Mouse (Mus musculus) macrophage (primary cell): Measurements from ENCODE around the gene Rgs16. TPM values are rescaled to one million over a fixed set of nuclear protein-coding genes. Genes with fewer than 3 reads are reported as not detected.
"Not testable (repeated sequence)": the region's sequence is repeated elsewhere in the genome, so short reads cannot be mapped to it uniquely, and the experiment has no call there.

Source experiments
- H3K27ac ChIP-seq: fragments of 350-480 bp; formaldehyde crosslinking; 2 replicates; pipeline ENCODE4 v1.9.0; 2021
- H3K36me3 ChIP-seq: fragments of 350-480 bp; formaldehyde crosslinking; 2 replicates; pipeline ENCODE4 v1.9.0; 2021; ENCODE audit errors: inconsistent target
- H3K4me3 ChIP-seq: fragments of 350-480 bp; formaldehyde crosslinking; 2 replicates; pipeline ENCODE4 v1.9.0; 2021; ENCODE audit errors: inconsistent target
- H3K79me2 ChIP-seq: fragments of 350-480 bp; formaldehyde crosslinking; 2 replicates; pipeline ENCODE4 v1.9.0; 2021; ENCODE audit errors: inconsistent target
- WGBS: methylation state at CpG from one replicate; pipeline ENCODE4 v1.1.7; 2026; ENCODE audit warnings: inconsistent platforms; ENCODE audit not compliant: missing documents; 5-methylcytosine and 5-hydroxymethylcytosine counted together
- polyA plus RNA-seq: library from polyadenylated mRNA; stranded (reverse); fragments of 250-400 nt; gene quantifications from 3 replicates; pipeline ENCODE4 v1.2.4, GENCODE M21; 2018; ENCODE audit warnings: inconsistent platforms

Gene Rgs16
- polyA plus RNA-seq, 1 experiment from 2014 or later: 0.11 TPM

DNA sequence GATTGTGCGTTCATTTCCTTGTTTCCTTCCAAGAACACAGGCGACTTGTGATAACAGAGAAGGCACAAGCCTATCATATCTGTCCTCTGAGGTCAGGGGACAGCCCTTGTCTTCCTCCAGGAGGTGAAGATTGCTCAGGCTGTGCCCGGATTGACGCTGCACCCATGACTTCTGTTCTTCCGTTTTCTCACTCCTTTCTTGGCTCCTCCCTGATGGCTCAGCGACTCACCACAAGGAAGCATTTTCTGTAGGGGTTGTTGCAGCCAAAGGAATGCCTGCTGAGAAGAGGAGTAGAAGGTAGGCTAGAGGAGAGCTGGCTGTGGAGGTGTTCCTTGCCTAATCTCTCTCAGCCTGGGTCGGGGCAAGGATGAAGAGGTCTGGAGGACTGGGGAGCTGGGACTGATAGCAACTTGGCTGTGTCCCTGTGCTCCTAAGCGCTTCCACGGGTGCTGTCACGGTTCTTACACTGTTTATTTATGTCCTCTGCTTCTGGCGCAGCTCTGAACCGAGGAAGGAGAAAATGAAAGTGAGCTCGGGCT is 11.7 kb downstream of the Rgs16 start:
- peaks cover 14% of the 10 kb centered on the region; the same call in 1 of the 2 replicates for H3K36me3 ChIP-seq
- peak overlapping the region; percentile 99 for H3K27ac ChIP-seq
- 3% methylated on average over 12 of the region's 13 CpGs for WGBS
- H3K79me2 ChIP-seq: peaks cover 49% of the 10 kb centered on the region
- peak overlapping the region; percentile 97 for H3K4me3 ChIP-seq

DNA sequence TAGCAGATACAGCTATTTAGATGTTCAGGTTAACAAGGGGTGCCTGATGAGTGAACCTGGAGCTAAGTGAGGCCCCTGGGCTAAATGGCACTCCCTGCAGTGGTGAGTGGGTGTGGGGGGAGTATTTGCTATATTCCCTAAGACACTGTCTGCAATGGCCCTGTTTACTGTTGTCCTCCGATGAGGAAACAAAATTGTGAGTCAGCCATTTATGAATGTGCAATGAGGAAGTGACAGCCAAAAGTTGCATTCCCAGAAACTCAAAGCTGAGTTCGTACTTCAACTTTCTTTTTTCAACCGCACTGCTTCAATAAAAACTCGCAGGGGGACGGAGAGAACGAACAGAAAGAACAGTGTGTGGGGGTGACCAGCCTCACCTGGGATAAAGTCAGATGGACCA is 12.4 kb downstream of the Rgs16 start:
- Histone ChIP-seq H3K36me3 (peaks cover 14% of the 10 kb centered on the region; the same call in 1 of the 2 replicates), H3K79me2 (peaks cover 53% of the 10 kb centered on the region), H3K27ac (peak overlapping the region; percentile 99), H3K4me3 (peak overlapping the region; percentile 97)
- WGBS: 1% methylated on average over 6 of the region's 6 CpGs

DNA sequence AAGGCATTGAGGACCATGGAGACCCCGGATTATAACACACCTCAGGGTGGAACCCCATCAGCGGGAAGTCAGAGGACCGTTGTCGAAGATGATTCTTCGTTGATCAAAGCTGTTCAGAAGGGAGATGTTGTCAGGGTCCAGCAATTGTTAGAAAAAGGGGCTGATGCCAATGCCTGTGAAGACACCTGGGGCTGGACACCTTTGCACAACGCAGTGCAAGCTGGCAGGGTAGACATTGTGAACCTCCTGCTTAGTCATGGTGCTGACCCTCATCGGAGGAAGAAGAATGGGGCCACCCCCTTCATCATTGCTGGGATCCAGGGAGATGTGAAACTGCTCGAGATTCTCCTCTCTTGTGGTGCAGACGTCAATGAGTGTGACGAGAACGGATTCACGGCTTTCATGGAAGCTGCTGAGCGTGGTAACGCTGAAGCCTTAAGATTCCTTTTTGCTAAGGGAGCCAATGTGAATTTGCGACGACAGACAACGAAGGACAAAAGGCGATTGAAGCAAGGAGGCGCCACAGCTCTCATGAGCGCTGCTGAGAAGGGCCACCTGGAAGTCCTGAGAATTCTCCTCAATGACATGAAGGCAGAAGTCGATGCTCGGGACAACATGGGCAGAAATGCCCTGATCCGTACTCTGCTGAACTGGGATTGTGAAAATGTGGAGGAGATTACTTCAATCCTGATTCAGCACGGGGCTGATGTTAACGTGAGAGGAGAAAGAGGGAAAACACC is 13.7 kb downstream of the Rgs16 start:
- H3K4me3 ChIP-seq: peak overlapping the region; percentile 97
- H3K79me2 ChIP-seq: peaks cover 65% of the 10 kb centered on the region
- H3K36me3 ChIP-seq: peaks cover 25% of the 10 kb centered on the region
- peak overlapping the region; percentile 99 for H3K27ac ChIP-seq
- WGBS: 72% methylated on average over 25 of the region's 25 CpGs

DNA sequence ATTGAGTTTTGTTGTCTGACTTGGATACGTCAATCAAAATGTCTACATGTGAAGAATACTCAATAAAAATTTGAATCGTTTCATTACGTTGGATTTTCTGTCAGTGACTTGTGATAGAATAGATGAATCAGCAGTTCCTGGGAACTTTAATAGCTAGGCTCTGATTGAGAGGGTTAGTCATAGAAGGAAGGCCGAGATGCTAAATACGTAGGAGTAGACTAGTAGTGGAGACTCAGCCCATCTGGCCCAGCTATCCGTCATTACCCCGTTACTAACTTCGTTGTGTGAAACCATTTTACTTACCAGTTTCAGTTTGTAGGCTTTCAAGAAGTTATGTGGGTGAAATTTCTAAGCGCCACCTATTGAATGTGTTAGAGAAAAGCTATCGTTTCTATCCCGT is 24.0 kb downstream of the Rgs16 start:
- 83% methylated on average over 11 of the region's 11 CpGs for WGBS
- peaks cover 34% of the 10 kb centered on the region for H3K36me3 ChIP-seq
- no peaks in the 10 kb centered on the region for H3K79me2 ChIP-seq
- no peak overlapping the region for H3K27ac ChIP-seq
- no peak overlapping the region for H3K4me3 ChIP-seq

DNA sequence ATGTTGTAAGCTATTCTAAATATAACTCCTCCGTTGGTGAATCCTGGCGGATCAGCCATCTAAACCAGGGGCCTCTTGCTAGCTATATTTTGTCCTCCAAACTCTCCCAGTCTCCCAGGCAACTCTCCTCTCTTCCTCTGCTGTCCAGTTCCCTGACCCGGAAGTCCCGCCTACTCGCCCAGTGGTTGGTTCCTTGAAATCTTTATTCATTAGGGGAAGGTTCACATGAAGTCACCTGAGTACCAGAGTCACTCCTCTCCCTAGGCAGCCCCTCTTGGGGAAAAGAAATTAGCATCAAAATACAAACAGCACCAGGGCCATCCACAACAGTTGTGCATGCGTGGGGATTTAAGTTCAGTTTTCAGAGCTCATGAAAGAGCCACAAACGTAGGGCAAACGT is 26.1 kb downstream of the Rgs16 start:
- H3K4me3 ChIP-seq: no peak overlapping the region
- 94% methylated on average over 5 of the region's 8 CpGs for WGBS
- H3K36me3 ChIP-seq: peaks cover 12% of the 10 kb centered on the region
- H3K27ac ChIP-seq: no peak overlapping the region
- H3K79me2 ChIP-seq: no peaks in the 10 kb centered on the region

DNA sequence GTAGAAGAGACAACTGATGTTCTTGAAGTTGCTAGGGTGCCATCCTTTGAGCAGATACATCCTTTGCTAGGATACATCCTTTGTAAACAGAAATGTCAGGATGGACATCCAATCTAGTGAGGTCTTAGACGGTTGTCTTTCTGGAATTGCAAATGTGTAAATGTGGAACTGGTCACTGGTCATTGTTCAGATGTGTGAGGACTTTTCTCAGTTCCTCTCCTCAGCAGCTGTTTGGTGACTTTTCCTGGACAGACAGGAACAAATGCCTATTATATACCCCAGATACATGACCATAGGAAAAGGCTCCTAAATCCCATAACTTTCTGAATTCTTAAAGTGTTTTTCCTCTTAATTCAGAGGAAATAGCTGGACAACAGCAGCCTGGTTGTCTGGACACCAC is 27.1 kb downstream of the Rgs16 start:
- H3K4me3 ChIP-seq: no peak overlapping the region
- 13% methylated on average over 1 of the region's 1 CpGs for WGBS
- H3K27ac ChIP-seq: peak overlapping the region; percentile 66
- H3K36me3 ChIP-seq: peaks cover 4% of the 10 kb centered on the region
- H3K79me2 ChIP-seq: no peaks in the 10 kb centered on the region

DNA sequence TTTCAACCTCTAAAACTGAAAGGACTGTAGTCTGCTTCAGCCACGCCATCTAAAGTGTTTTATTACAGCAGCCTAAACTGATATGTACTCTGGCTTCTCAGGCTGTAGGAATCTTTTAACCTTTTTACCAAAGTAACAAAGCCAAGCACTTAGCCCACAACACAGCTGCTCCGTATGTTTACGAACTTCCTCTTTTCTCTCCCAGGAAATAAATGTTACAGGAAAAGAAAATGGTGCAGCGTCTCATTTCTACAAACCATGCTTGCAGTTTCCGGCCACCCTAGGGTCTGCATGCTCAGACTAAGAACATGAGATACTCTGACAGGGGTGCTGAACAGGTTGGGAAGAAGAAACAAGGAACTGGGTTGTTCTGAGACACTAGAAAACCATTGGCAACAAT is 28.3 kb downstream of the Rgs16 start:
- peak overlapping the region; percentile 66 for H3K27ac ChIP-seq

DNA sequence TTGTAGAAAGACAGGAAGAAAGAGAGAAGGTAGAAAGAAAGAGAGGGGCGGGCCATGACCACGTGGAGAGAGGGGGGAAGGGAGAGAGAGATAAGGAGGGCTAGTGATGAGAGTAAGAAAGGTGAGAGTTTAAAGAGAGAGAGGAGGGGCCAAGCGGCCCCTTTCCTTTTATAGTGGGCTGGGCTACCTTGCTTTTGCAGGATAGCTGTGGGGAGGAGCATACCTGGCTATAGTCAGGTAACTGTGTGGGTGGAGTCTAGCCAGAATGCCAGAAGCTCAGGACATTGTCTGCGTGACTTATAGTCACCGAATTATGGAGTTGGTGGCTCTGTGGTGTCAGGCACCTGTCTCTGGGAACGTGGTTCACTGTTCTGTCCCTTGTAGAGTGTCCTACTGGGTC is 29.4 kb downstream of the Rgs16 start:
- not testable (repeated sequence) for H3K4me3 ChIP-seq, H3K36me3 ChIP-seq, H3K27ac ChIP-seq, H3K79me2 ChIP-seq
- 83% methylated on average over 6 of the region's 6 CpGs for WGBS

More for the DNA sequence above, 28.3 kb downstream of the Rgs16 start:
- Histone ChIP-seq H3K4me3 (no peak overlapping the region), H3K36me3 (no peaks in the 10 kb centered on the region), H3K79me2 (no peaks in the 10 kb centered on the region)
- WGBS: 20% methylated on average over 5 of the region's 5 CpGs

DNA sequence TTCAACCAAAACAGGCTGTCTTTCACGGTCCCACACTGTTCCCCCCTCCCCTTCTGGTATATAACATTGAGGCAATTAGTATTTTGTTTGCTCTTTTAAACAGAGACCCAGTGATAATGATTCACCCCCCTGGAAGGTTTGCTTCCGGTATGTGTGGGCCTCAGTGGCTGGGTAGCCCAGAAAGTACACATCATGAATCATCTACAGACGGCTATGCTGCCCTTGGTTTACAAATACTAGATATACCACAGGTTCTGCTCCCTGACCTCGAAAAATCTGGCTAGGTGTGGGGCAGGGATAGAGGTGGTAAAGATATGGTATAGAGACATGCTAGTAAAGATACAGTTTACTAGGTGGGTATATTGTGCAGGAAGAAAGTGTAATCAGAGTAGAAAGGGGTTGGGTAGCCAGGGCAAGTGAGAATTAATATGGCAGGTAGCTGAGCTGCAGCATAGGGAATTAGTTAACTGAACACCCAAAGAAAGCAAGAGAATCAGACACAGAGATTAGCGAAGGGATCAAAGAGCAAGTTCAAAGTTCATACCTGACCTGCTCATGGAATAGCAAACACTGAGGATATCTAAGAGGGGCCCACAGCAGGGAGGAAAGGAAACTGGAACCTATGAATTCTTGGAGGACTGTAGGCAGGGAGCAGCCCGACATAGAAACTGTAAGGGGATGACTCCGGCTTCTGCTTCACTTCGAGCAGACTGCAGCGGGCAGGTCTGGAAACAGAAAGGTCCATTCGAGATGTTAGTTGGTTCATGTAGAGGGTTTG is 30.0 kb downstream of the Rgs16 start:
- H3K36me3 ChIP-seq: no peaks in the 10 kb centered on the region
- H3K4me3 ChIP-seq: no peak overlapping the region
- no peak overlapping the region for H3K27ac ChIP-seq
- WGBS: 94% methylated on average over 10 of the region's 10 CpGs
- no peaks in the 10 kb centered on the region for H3K79me2 ChIP-seq

DNA sequence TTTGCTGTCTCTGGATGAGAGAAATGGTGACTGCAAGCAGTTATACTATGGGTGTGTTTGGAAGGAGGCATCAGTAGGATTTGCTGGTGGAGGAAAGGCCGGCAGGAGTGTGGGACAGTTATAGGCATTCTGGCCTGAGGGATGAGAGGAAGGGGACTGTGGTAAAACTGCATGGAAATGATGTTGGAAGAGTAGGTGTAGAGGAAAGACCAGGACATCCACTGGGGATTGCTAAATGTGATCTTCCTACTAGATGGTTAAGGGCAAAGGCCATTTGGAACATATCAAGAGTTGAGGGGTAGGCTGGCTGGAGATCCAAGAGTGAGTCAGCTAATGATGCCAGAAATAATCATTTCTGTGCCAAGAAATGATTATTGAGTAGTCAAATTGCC is 30.6 kb downstream of the Rgs16 start:
- no peak overlapping the region for H3K27ac ChIP-seq
- H3K4me3 ChIP-seq: no peak overlapping the region
- H3K79me2 ChIP-seq: no peaks in the 10 kb centered on the region
- no peaks in the 10 kb centered on the region for H3K36me3 ChIP-seq
- 100% methylated on average over 1 of the region's 1 CpGs for WGBS

DNA sequence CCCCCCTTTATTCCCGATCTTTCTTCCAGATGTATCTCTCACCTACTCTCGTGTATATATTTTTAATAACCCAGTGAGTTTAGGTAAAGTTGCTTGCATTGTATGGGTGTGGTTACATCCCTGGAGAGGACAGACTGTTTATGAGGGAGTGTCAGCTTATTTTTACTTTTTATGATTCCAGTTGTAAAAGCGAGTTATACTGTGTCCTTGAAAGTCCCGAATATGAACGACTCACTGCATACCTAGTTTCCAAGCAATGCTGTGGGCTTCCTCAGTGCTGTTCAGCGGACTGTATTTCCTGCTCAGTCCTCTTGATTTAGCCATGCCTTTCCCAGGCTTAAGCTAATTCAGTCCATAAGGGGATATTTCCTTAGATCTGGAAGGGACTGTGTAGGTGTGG is 35.0 kb downstream of the Rgs16 start:
- no peaks in the 10 kb centered on the region for H3K79me2 ChIP-seq
- no peak overlapping the region for H3K4me3 ChIP-seq
- no peak overlapping the region for H3K27ac ChIP-seq
- 93% methylated on average over 6 of the region's 6 CpGs for WGBS
- no peaks in the 10 kb centered on the region for H3K36me3 ChIP-seq

DNA sequence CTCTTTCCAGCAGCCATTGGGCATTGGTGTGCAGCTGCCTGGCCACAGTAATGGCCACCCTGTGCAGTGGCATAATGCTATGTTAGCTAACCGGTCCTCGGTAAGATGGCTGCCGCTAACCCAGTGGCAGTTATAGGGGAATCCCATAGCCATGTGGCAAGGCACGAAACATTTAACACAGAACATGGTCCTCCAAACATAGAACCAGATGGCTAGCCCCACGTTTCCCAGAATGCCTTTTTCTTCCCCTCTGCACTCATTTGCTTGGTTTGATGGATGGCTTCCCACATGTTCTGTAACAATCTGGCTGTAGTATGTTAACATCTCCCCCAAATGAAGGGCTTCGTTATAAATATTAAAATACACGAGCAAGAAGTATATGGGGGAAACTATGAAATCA is 36.1 kb downstream of the Rgs16 start:
- H3K4me3 ChIP-seq: no peak overlapping the region
- no peak overlapping the region for H3K27ac ChIP-seq
- no peaks in the 10 kb centered on the region for H3K36me3 ChIP-seq
- no peaks in the 10 kb centered on the region for H3K79me2 ChIP-seq
- whole genome bisulfite sequencing: 89% methylated on average over 7 of the region's 7 CpGs

DNA sequence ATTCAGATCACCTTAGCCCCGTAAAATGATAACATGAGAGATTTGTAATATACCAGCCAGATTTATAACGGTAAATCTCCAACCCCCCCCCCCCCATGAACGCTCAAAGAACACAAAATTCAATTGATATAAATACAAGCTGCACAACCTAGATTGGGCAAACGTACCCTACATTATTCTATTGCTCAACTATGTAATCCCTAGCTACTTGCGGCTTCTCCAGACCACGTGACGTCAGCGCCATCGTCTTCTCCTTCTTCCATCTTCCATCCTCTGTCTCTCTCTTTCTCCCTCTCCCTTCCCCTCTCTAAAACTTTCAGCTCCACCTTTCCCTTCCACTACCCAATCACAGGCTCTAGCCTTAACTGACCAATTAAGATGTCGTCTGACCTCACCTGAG is 38.1 kb downstream of the Rgs16 start:
- Histone ChIP-seq H3K79me2 (no peaks in the 10 kb centered on the region), H3K36me3 (no peaks in the 10 kb centered on the region), H3K4me3 (no peak overlapping the region), H3K27ac (no peak overlapping the region)
- 75% methylated on average over 10 of the region's 10 CpGs for WGBS

DNA sequence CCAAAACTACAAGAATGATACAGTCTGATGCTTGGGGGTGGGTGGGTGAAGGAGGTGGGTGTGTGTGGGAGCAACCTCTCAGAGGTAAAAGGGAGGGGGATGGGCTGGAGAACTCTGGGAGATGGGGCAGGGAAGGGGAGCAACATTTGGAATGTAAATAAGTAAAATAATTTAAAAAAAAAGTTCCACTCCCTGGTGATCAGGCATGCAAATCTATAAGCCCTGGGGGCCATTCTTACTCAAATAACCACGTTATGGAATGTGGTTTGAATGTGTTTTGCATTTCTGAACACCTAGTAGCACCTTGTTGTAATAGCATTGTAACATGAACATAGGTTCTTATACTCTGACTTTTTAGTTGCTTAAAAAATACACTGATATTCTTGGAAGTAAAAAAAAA is 43.2 kb downstream of the Rgs16 start:
- Histone ChIP-seq H3K79me2 (no peaks in the 10 kb centered on the region), H3K36me3 (no peaks in the 10 kb centered on the region), H3K4me3 (no peak overlapping the region), H3K27ac (no peak overlapping the region)
- 94% methylated on average over 1 of the region's 1 CpGs for WGBS

DNA sequence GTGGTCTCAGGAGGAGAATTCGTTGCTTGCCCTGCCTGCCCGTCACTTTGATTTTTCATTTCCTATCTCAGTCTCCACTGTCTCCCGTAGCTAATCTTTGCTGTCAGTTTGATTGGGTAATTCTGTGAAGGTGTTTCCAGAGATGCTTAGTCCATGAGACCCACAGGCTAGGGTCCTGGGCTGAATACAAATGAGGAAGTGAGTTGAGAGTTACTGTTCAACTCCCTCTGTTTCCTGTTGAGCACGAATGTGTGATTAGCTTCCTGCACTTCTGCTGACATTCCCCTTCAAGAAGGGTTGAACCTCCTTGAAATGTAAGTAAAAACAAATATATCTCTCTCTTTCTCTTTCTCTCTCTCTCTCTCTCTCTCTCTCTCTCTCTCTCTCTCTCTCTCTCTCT is 45.5 kb downstream of the Rgs16 start:
- WGBS: 30% methylated on average over 3 of the region's 4 CpGs
- H3K79me2 ChIP-seq: no peaks in the 10 kb centered on the region
- no peaks in the 10 kb centered on the region for H3K36me3 ChIP-seq
- H3K27ac ChIP-seq: peak overlapping the region; percentile 76
- no peak overlapping the region; the same call in 1 of the 2 replicates for H3K4me3 ChIP-seq
